Mouse (Mus musculus) erythroblast, embryonic 14.5 days (primary cell): ENCODE results near the gene Prokr2.

Experiments
- GATA1 ChIP-seq: IDR thresholded peaks from 2 replicates; pipeline ENCODE4 v1.6.1; 2012; ENCODE audit warnings: low read length, inconsistent platforms, mixed read lengths
- TAL1 ChIP-seq: IDR thresholded peaks from 3 replicates; pipeline ENCODE4 v1.6.1; 2012; ENCODE audit warnings: low read length, inconsistent platforms, mixed read lengths

DNA sequence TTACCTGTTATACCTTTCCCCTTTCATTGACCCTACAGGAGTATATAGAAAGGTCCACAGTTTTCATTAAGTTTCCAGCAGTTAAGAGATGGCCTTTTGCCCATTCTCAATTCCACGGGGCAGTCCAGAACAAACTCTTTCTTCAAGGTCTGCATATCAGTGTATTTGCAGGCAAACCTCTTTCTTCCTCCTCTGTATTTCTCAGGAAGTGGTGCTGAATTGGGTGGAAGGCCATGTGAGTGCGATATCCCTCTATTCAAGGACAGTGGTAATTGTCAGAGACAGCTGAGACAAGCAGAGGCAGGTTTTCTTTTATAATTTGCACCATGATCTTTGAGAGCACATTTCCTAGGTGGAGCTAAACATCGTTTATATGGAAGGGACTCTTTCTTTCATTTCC lies 16.8 kb downstream of the Prokr2 start:
- no peak for TF ChIP-seq TAL1
- TF ChIP-seq GATA1: no peak
